In genomic region chr9:116347021-116347420, GRCm38 (mm10) we compare ENCODE assay signal across 15 mouse cellular contexts.
"Had no signal": no experiment of that assay in that cellular context is flagged by ENCODE, and none has a peak within 500 bp of the region (broad histone marks: within the 10 kb centered on the region; RNA-seq: fewer than 3 reads in every experiment).

No protein-coding gene starts in this region.

- H3K27me3 ChIP-seq: limb, embryonic 15.5 days; liver, embryonic 12.5 days; neural tube, embryonic 13.5 days had no signal

- ATAC-seq: liver, embryonic 12.5 days; midbrain, embryonic 16.5 days had no signal

- DNase-seq: kidney, adult 11 months; kidney, adult 9 months; lung, embryonic 14.5 days; lung, postnatal 10 days; lung, postnatal 4 days; retina, postnatal 1 day; right cerebral cortex, postnatal 14 days; thymus, adult 2 months; thymus, postnatal 25 days had no signal

- H3K9me3 ChIP-seq: limb, embryonic 15.5 days; liver, embryonic 12.5 days; neural tube, embryonic 13.5 days had no signal

- H3K4me3 ChIP-seq: limb, embryonic 15.5 days; liver, embryonic 12.5 days; neural tube, embryonic 13.5 days had no signal

- H3K9ac ChIP-seq: limb, embryonic 15.5 days; liver, embryonic 12.5 days; lung, embryonic 14.5 days; neural tube, embryonic 13.5 days had no signal

- H3K27ac ChIP-seq: kidney, postnatal 0 days; limb, embryonic 15.5 days; liver, embryonic 12.5 days; neural tube, embryonic 13.5 days had no signal

- H3K4me2 ChIP-seq: limb, embryonic 15.5 days; liver, embryonic 12.5 days; lung, embryonic 14.5 days; midbrain, embryonic 11.5 days; neural tube, embryonic 13.5 days had no signal

- H3K36me3 ChIP-seq: limb, embryonic 15.5 days; liver, embryonic 12.5 days; neural tube, embryonic 13.5 days had no signal
